Mouse (Mus musculus): Measurements from ENCODE around the gene Lrrc1.

DNA sequence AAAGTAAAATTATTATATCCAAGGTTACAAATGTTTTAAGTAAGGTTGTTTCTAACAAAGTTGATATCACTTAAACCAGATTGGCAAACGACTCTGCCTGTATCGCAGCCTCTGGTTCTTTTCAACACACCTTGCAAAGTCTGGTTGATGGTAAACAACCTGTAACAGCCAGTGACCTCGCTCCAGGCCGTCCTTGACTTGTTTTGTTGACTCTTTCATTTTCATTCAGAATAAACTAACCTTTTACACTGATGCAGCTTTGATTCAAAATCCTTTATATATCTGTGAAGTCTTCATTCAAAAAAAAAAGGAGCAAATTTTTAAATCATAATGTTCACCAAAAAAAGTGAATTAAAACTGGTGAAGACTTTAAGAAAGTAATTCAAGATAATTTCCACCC is 147.6 kb downstream of the Lrrc1 start:
- no peak for TF ChIP-seq MAX (IDR thresholded peaks at IDR 0.05)
- TF ChIP-seq CTCF (IDR thresholded peaks at IDR 0.05; ENCODE audit: control insufficient read depth, insufficient read depth, insufficient read length): no peak
